Mouse (Mus musculus) midbrain, postnatal 0 days (tissue): ENCODE results near the gene 9530068E07Rik. TPM values are rescaled to one million over a fixed set of nuclear protein-coding genes. Genes with fewer than 3 reads are reported as not detected.
A peak's percentile ranks its signal among the peaks of the same experiment; 100 is the strongest.
"Not testable (repeated sequence)": the region's sequence is repeated elsewhere in the genome, so short reads cannot be mapped to it uniquely, and the experiment has no call there.

Experiments
- ATAC-seq: fragments of 200-750 bp; cut with Nextera tagmentation; 2 replicates; pipeline ENCODE4 v1.8.0; 2017; ENCODE audit warnings: moderate number of reproducible peaks, mild to moderate bottlenecking, moderate TSS enrichment, moderate library complexity; ENCODE audit not compliant: low FRiP score
- DNase-seq: peaks from one replicate; pipeline ENCODE4 v3.0.0-alpha.2; 2015; ENCODE audit warnings: low spot score
- H3K27ac ChIP-seq: fragments of 300-500 bp; sonication (generic); 2 replicates; pipeline ENCODE4 v1.5.1; 2014; ENCODE audit warnings: low read depth, mild to moderate bottlenecking, low read length, mixed read lengths
- H3K27me3 ChIP-seq: fragments of 300-500 bp; sonication (generic); 2 replicates; pipeline ENCODE4 v1.6.1; 2014; ENCODE audit warnings: low read length, control low read depth, mixed read lengths; ENCODE audit not compliant: insufficient read depth
- H3K36me3 ChIP-seq: fragments of 300-500 bp; sonication (generic); 2 replicates; pipeline ENCODE4 v1.6.1; 2014; ENCODE audit warnings: low read length, control low read depth, mixed read lengths; ENCODE audit not compliant: insufficient read depth
- H3K4me1 ChIP-seq: fragments of 300-500 bp; sonication (generic); 2 replicates; pipeline ENCODE4 v1.6.1; 2014; ENCODE audit warnings: mild to moderate bottlenecking, control low read depth, antibody characterized with exemption, low read length, mixed read lengths; ENCODE audit not compliant: insufficient read depth
- H3K4me2 ChIP-seq: fragments of 300-500 bp; sonication (generic); 2 replicates; pipeline ENCODE4 v1.6.1; 2014; ENCODE audit warnings: low read depth, mild to moderate bottlenecking, low read length, mixed read lengths; ENCODE audit not compliant: poor library complexity, severe bottlenecking
- H3K4me3 ChIP-seq: fragments of 300-500 bp; sonication (generic); 2 replicates; pipeline ENCODE4 v1.5.1; 2014; ENCODE audit warnings: low read depth, mild to moderate bottlenecking, low read length, moderate library complexity
- H3K9ac ChIP-seq: fragments of 300-500 bp; sonication (generic); replicated peaks from 2 replicates; pipeline ENCODE4 v1.6.1; 2014; ENCODE audit warnings: mild to moderate bottlenecking, low read length, moderate library complexity, mixed read lengths; ENCODE audit not compliant: poor library complexity, severe bottlenecking
- H3K9me3 ChIP-seq: fragments of 300-500 bp; sonication (generic); 2 replicates; pipeline ENCODE4 v1.6.1; 2016; ENCODE audit warnings: low read length, control low read depth
- CTCF ChIP-seq: IDR thresholded peaks from 2 replicates; pipeline ENCODE4 v1.5.1; 2016; ENCODE audit warnings: antibody characterized with exemption, mild to moderate bottlenecking
- WGBS: fragments of 180-500 bp; shearing (Covaris S2); extraction: QIAGEN DNeasy Blood & Tissue Kit; methylation state at CpG from one replicate; pipeline ENCODE4 v1.1.7; 2014; 5-methylcytosine and 5-hydroxymethylcytosine counted together
- polyA plus RNA-seq: library from polyadenylated mRNA; unstranded; fragments of >200 nt; fragmentation: Nextera tagmentation; extraction: Ambion mirVana; gene quantifications from 2 replicates; pipeline ENCODE4 v1.2.1, GENCODE M21; 2015
- total RNA-seq: library from RNA; depleted of rRNA; stranded (reverse); fragments of >200 nt; gene quantifications from 2 replicates; pipeline ENCODE4 v1.2.3, GENCODE M21; 2014

The 9530068E07Rik gene
- total and polyA plus RNA-seq, 2 experiments from 2014 or later = 127 to 134 TPM

DNA sequence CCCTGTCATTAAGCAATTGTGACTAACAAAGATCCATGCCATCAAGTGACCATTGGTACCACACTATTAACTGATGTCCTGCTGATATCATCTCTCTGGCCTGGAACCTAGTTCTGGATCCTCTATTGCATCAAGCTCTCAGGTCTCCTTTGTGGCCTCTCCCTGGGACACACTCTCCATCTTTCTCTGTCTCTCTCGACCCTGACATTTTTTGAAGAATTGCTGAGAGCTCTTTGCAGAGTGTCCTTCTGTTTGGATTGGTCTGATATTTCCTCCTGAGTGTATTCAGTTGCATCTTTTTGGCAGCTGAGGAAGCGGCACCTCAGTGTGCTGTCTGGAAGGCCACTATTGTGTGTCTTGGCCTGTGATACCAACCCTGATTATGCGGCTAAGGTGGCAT lies 17.0 kb upstream of the 9530068E07Rik start:
- no peak for DNase-seq
- Histone ChIP-seq H3K4me3 (no peak overlapping the region), H3K4me2 (no peak overlapping the region), H3K4me1 (no peaks in the 10 kb centered on the region), H3K36me3 (peaks cover 38% of the 10 kb centered on the region), H3K27ac (no peak overlapping the region), H3K27me3 (no peaks in the 10 kb centered on the region), H3K9ac (no peak overlapping the region), H3K9me3 (no peaks in the 10 kb centered on the region)
- WGBS = 90% methylated on average over 3 of the region's 3 CpGs
- no peak for TF ChIP-seq CTCF
- no peak for ATAC-seq

DNA sequence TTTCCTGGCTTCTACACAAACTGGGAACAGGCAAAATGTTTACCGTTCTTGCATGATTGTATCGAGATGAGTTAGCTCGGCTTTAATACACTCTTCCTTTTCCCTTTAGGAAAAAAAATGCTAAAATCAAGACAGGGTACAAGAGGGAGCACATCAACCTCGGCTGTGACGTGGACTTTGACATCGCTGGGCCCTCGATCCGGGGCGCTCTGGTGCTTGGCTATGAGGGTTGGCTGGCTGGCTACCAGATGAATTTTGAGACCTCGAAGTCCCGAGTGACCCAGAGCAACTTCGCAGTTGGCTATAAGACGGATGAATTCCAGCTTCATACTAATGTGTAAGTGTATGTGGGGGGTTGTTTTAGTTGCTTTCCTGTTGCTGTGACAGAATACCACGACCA lies 12.5 kb upstream of the 9530068E07Rik start:
- Histone ChIP-seq H3K27me3 (no peaks in the 10 kb centered on the region), H3K27ac (no peak overlapping the region), H3K36me3 (peaks cover 40% of the 10 kb centered on the region), H3K4me3 (no peak overlapping the region), H3K9me3 (no peaks in the 10 kb centered on the region), H3K4me1 (no peaks in the 10 kb centered on the region), H3K9ac (no peak overlapping the region), H3K4me2 (no peak overlapping the region)
- ATAC-seq (no peak), DNase-seq (no peak)
- WGBS = 94% methylated on average over 14 of the region's 14 CpGs
- TF ChIP-seq CTCF = no peak

DNA sequence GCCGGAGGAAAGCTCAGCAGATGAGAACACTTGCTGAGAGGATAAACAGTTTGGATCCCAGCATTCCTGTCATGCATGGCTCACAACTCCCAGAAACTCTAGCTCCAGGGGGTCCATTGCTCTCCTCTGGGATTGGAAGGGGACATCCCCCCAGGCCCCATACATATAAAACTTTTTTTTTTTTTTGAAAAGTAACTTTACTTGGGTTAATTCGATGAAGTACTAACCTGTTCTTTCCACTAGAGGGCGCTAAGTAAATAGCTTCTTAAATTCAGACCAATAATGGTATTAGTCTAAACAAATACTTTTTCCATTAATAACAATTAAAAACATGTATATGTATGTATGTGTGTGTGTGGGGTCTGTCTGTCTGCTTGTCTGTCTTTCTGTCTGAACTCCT lies 11.6 kb upstream of the 9530068E07Rik start:
- Histone ChIP-seq H3K4me1 (no peaks in the 10 kb centered on the region), H3K9me3 (no peaks in the 10 kb centered on the region), H3K4me3 (no peak overlapping the region), H3K4me2 (no peak overlapping the region), H3K9ac (no peak overlapping the region), H3K27ac (no peak overlapping the region), H3K36me3 (peaks cover 44% of the 10 kb centered on the region), H3K27me3 (no peaks in the 10 kb centered on the region)
- WGBS = 49% methylated on average over 3 of the region's 3 CpGs
- TF ChIP-seq CTCF = peak; percentile 72
- ATAC-seq (no peak), DNase-seq (peak; percentile 34)

DNA sequence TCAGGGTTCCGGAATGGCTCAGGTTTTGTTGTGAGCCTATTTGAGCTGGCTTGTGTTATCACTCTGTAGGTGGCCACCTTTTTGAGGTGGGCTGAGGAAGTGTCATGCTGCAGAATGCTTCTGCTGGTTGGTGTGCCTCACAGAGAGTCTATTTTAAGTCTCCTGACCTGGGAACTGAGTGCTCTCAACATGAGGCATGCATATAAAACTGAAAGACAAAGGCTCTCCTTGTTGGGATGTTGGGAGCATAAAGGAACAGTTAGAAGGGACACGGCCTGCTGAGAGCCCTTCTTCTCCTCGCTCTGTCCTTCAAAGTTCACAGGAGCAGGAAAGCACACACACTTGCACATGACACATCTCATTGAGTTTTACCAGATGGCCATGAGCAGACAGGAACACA lies 9.3 kb upstream of the 9530068E07Rik start:
- no peak for TF ChIP-seq CTCF
- H3K36me3 ChIP-seq = peaks cover 44% of the 10 kb centered on the region

DNA sequence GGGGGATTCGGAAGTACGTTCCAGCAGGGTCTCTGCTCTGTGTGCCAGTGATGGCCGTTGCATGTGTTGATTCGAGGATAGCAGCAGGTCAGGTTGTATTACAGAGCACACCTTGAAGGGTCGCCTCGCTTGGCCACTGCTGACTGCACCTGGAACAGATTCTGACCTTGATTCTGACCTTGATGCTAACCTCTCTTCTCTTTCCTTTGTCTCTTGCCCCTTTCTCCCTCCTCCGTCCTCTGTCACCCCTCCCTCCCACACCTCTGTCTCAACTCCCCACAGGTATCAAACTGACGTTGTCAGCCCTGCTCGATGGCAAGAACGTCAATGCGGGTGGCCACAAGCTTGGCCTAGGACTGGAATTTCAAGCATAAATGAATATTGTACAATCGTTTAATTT lies 8.1 kb upstream of the 9530068E07Rik start:
- H3K9ac ChIP-seq = no peak overlapping the region
- peaks cover 44% of the 10 kb centered on the region for H3K36me3 ChIP-seq
- no peaks in the 10 kb centered on the region for H3K27me3 ChIP-seq
- ATAC-seq (no peak), DNase-seq (no peak)
- H3K4me3 ChIP-seq = no peak overlapping the region
- no peaks in the 10 kb centered on the region for H3K9me3 ChIP-seq
- H3K27ac ChIP-seq = no peak overlapping the region
- H3K4me1 ChIP-seq = no peaks in the 10 kb centered on the region
- H3K4me2 ChIP-seq = no peak overlapping the region
- 89% methylated on average over 12 of the region's 12 CpGs for WGBS
- TF ChIP-seq CTCF = no peak

More for the DNA sequence above, 9.3 kb upstream of the 9530068E07Rik start:
- DNase-seq = no peak
- Histone ChIP-seq H3K4me3 (no peak overlapping the region), H3K27me3 (no peaks in the 10 kb centered on the region), H3K4me2 (no peak overlapping the region), H3K4me1 (no peaks in the 10 kb centered on the region), H3K9me3 (no peaks in the 10 kb centered on the region), H3K27ac (no peak overlapping the region), H3K9ac (no peak overlapping the region)
- no peak for ATAC-seq
- 87% methylated on average over 3 of the region's 3 CpGs for WGBS

DNA sequence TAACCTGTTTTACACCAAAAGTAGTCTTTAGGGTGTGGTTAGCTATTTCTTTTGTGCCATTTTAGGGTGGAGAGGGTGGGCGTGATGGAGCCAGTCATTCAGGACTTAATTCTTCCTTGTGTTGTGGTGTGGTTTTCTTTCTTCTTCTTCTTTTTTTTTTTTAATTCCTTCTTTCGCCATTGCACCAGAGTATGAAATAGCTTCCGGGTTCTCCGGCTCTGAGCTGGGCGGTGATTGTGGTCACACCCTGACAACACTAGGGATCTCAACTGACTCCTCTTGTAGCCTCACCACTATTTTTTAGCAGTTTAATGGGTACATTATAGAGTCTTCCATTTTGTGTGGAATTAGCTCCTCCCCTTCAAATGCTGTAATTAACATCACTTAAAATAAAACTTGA lies 7.2 kb upstream of the 9530068E07Rik start:
- not testable (repeated sequence) for H3K4me2 ChIP-seq, H3K9ac ChIP-seq, H3K9me3 ChIP-seq, H3K27ac ChIP-seq, H3K4me1 ChIP-seq, H3K4me3 ChIP-seq, H3K27me3 ChIP-seq, ATAC-seq, DNase-seq
- peaks cover 41% of the 10 kb centered on the region for H3K36me3 ChIP-seq
- WGBS = 95% methylated on average over 5 of the region's 5 CpGs
